Mouse (Mus musculus): Measurements from ENCODE around the gene Kdelc1. TPM values are rescaled to one million over a fixed set of nuclear protein-coding genes. Genes with fewer than 3 reads are reported as not detected.

The Kdelc1 gene
- polyA plus RNA-seq, 1 experiment: 0.10 TPM

GRCm38 (mm10) chr1:44101448-44102225 lies 17.0 kb downstream of the Kdelc1 start:
- peaks cover 32% of the 10 kb centered on the region for H3K36me3 ChIP-seq (ENCODE audit: control insufficient read depth)
- peaks cover 21% of the 10 kb centered on the region for H3K4me1 ChIP-seq (ENCODE audit: control insufficient read depth)
- no peaks in the 10 kb centered on the region for H3K27me3 ChIP-seq (ENCODE audit: control insufficient read depth)
- H3K4me3 ChIP-seq (replicated peaks): peak overlapping the region; percentile 84
- H3K9me3 ChIP-seq (ENCODE audit: control insufficient read depth, low read length): no peaks in the 10 kb centered on the region
- peak; percentile 71 for TF ChIP-seq GATA1 (IDR thresholded peaks at IDR 0.05; ENCODE audit: low read length)
- TF ChIP-seq TAL1 (IDR thresholded peaks at IDR 0.05; ENCODE audit: low read length): no peak

DNA sequence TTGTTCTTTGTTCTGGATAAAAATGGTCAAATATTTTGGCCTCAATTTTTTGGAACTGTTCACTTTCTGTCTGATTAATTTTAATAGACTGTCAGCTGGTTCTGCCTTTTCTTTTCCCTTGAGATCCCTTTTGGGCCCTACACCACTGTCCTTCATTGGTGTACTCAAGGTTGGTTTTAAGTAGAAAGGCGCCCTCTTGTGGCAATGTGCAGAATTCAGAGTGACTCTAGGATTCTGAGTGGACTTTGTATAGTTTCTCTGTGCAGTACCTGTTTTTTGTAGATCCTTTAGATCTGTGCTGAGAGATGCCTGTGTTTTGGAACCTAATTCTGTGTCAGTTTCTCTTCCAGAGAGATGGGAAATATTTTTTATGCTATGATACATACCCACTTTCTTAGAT lies 54.0 kb downstream of the Kdelc1 start:
- TF ChIP-seq TAL1 (IDR thresholded peaks at IDR 0.05; ENCODE audit: low read length) (no peak), GATA1 (IDR thresholded peaks at IDR 0.05; ENCODE audit: low read length) (no peak)
- Histone ChIP-seq H3K9me3 (ENCODE audit: control insufficient read depth, low read length) (no peaks in the 10 kb centered on the region), H3K4me3 (replicated peaks) (no peak overlapping the region), H3K36me3 (ENCODE audit: control insufficient read depth) (no peaks in the 10 kb centered on the region), H3K4me1 (ENCODE audit: control insufficient read depth) (no peaks in the 10 kb centered on the region), H3K27me3 (ENCODE audit: control insufficient read depth) (no peaks in the 10 kb centered on the region)

DNA sequence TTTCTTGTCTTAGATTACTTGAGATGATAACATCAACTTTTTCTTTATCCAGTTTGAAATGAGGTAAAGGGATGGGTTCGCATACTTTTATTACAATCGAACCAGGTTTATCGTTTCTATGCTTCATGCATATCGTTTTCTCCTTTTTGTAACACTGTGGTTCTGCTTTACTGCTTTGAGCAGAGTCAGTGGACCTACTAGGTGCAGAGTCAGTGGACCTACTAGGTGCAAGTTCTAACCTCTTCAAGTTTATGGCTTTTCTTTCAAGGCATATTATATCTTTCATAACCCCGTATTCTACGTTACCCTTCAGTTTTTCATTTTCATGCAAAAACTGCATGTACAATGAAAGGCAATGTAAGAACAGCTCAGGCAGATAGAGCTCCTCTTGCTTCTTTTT lies 55.2 kb downstream of the Kdelc1 start:
- Histone ChIP-seq H3K27me3 (ENCODE audit: control insufficient read depth) (no peaks in the 10 kb centered on the region), H3K9me3 (ENCODE audit: control insufficient read depth, low read length) (no peaks in the 10 kb centered on the region), H3K4me1 (ENCODE audit: control insufficient read depth) (no peaks in the 10 kb centered on the region), H3K4me3 (replicated peaks) (no peak overlapping the region), H3K36me3 (ENCODE audit: control insufficient read depth) (no peaks in the 10 kb centered on the region)
- no peak for TF ChIP-seq GATA1 (IDR thresholded peaks at IDR 0.05; ENCODE audit: low read length)
- no peak for TF ChIP-seq TAL1 (IDR thresholded peaks at IDR 0.05; ENCODE audit: low read length)

DNA sequence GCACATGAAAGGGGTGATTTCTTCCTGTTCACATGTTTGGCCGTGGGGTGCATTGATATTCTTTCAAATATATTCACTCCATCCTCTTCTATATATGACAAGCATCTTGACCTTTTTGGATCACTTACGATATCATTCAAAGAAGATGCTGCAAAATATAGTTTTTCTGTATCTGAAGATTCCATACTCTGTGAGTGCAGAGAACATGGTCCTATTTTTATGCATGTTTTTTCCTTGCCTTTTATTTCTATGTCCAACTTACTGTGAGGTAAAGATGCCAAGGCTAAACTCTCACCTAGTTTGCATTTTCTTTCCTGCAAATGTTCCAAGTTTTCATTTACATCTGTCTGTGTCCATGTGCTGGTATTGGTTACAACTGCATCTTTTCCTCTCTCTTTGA lies 56.8 kb downstream of the Kdelc1 start, which contains the start of gene Gm8251:
TSS of gene Gm8251 (minus strand) at position 101 of the 400 bp plus-strand sequence.
- TF ChIP-seq GATA1 (IDR thresholded peaks at IDR 0.05; ENCODE audit: low read length): no peak
- no peak for TF ChIP-seq TAL1 (IDR thresholded peaks at IDR 0.05; ENCODE audit: low read length)
- H3K4me3 ChIP-seq (replicated peaks): no peak within 1 kb of the TSS
- H3K9me3 ChIP-seq (ENCODE audit: control insufficient read depth, low read length): no peaks in the 10 kb centered on the region
- H3K27me3 ChIP-seq (ENCODE audit: control insufficient read depth): no peaks in the 10 kb centered on the region
- H3K36me3 ChIP-seq (ENCODE audit: control insufficient read depth): no peaks in the 10 kb centered on the region
- no peaks in the 10 kb centered on the region for H3K4me1 ChIP-seq (ENCODE audit: control insufficient read depth)

- Histone ChIP-seq H3K4me1 (ENCODE audit: control insufficient read depth) (no peaks in the 10 kb centered on the region), H3K9me3 (ENCODE audit: control insufficient read depth, low read length) (no peaks in the 10 kb centered on the region), H3K36me3 (ENCODE audit: control insufficient read depth) (no peaks in the 10 kb centered on the region), H3K27me3 (ENCODE audit: control insufficient read depth) (no peaks in the 10 kb centered on the region), H3K4me3 (replicated peaks) (no peak overlapping the region)
- TF ChIP-seq GATA1 (IDR thresholded peaks at IDR 0.05; ENCODE audit: low read length): no peak
- TF ChIP-seq TAL1 (IDR thresholded peaks at IDR 0.05; ENCODE audit: low read length): no peak
Measured at GRCm38 (mm10) chr1:44057805-44058204, 60.8 kb downstream of the Kdelc1 start.

Other genes with a start within 250 kb of the Kdelc1 start
- gene Tpp2, start 185.2 kb downstream of the Kdelc1 start, polyA plus RNA-seq (2012): 0.13 and 0.33 TPM in 2 replicates
- gene Mettl21c, start 98.8 kb downstream of the Kdelc1 start, polyA plus RNA-seq (2012): not detected in 2 replicates
- gene Gm8251, start 56.9 kb downstream of the Kdelc1 start, polyA plus RNA-seq (2012): 0.02 TPM in 1 of 2 replicates, not detected in the other
- 0.37 and 0.63 TPM in 2 replicates for gene Tex30, start 16.4 kb downstream of the Kdelc1 start, polyA plus RNA-seq (2012)
- gene Bivm, start 149 bp upstream of the Kdelc1 start, polyA plus RNA-seq (2012): 0.06 TPM in 1 of 2 replicates, not detected in the other
- 0.04 and 0.23 TPM in 2 replicates for gene Ercc5, start 28.9 kb upstream of the Kdelc1 start, polyA plus RNA-seq (2012)
- gene Mettl21e, start 100.2 kb upstream of the Kdelc1 start, polyA plus RNA-seq (2012): not detected in 2 replicates